Comparison of ENCODE assay signal across 23 mouse cellular contexts in genomic region chr9:55357164-55357563, GRCm38 (mm10). TPM values are rescaled to one million over a fixed set of nuclear protein-coding genes. Genes with fewer than 3 reads are reported as not detected.
DNase-seq lines count a peak whose midpoint lies in the region; ATAC-seq lines count a peak whose summit lies in the region.
"Had no signal": no experiment of that assay in that cellular context is flagged by ENCODE, and none has a peak within 500 bp of the region (broad histone marks: within the 10 kb centered on the region; RNA-seq: fewer than 3 reads in every experiment).

No protein-coding gene starts in this region.

- ATAC-seq in frontal cortex, adult (ENCODE audit: low TSS enrichment) = peak; percentile 88
- ATAC-seq in activated CD4-positive, CD25-positive, alpha-beta regulatory T cell, adult 4 months = no peak
- ATAC-seq: forebrain, embryonic 13.5 days; inflammation-experienced regulatory T-cells, adult 6 months; lung, postnatal 0 days; Patski had no signal

- no peak for DNase-seq in frontal cortex, postnatal 25 days (ENCODE audit: low spot score in 2 of 2)
- DNase-seq in right cerebral cortex, postnatal 25 days = peak; percentile 14
- no peak for DNase-seq in right cerebral cortex, postnatal 14 days
- DNase-seq in cerebellum, adult 9-10 months = peak; percentile 75
- peak; percentile 47 to 60 for DNase-seq in cerebellum, postnatal 36 days
- DNase-seq in spleen, adult 12 weeks (ENCODE audit: low spot score) = no peak
- DNase-seq: adrenal gland, postnatal 25 days; gastrocnemius, postnatal 36 days; heart, adult 2 months; kidney, adult 11 months; kidney, postnatal 14 days; liver, embryonic 13.5 days; lung, adult 18-20 months; midbrain, embryonic 14.5 days; retina, postnatal 1 day; thymus, postnatal 4 days had no signal

RNA-seq across cellular contexts. Expression of gene Tmem266, which starts 30.5 kb away (rescaled TPM):
- polyA plus RNA-seq in activated CD4-positive, CD25-positive, alpha-beta regulatory T cell, adult 4 months (2017; shearing (Covaris generic)) = not detected
- polyA plus RNA-seq: inflammation-experienced regulatory T-cells, adult 6 months; liver, embryonic 13.5 days; thymus, postnatal 0 days had no signal

RNA-seq across cellular contexts. Expression of gene Nrg4, which starts 30.5 kb away (rescaled TPM):
- polyA plus RNA-seq in activated CD4-positive, CD25-positive, alpha-beta regulatory T cell, adult 4 months (2017; shearing (Covaris generic)) = 1 to 10 TPM; 3.6 to 3.9 TPM

Comparison
In these comparisons a context has a peak if more than half of its experiments do, and no peak if none do; other contexts are left out.
1. DNase-seq: peak in right cerebral cortex, postnatal 25 days (single experiment), cerebellum, adult 9-10 months (single experiment) and cerebellum, postnatal 36 days (2 of 2); none in frontal cortex, postnatal 25 days (0 of 2), right cerebral cortex, postnatal 14 days (single experiment) and spleen, adult 12 weeks (single experiment).